Mouse (Mus musculus): ENCODE results near the gene Mroh8.

GRCm38 (mm10) chr2:157320886-157321285 lies 41.5 kb upstream of the Mroh8 start:
- TF ChIP-seq MAFK (IDR thresholded peaks at IDR 0.05; ENCODE audit: insufficient read depth, low read depth, low read length) (no peak), ZC3H11A (IDR thresholded peaks at IDR 0.05; ENCODE audit: borderline replicate concordance, low read depth, low read length) (no peak), HCFC1 (IDR thresholded peaks at IDR 0.05; ENCODE audit: borderline replicate concordance, insufficient read depth, low read length) (no peak), ZNF384 (IDR thresholded peaks at IDR 0.05; ENCODE audit: low read depth, low read length) (no peak), CHD2 (IDR thresholded peaks at IDR 0.05; ENCODE audit: low read depth, low read length) (no peak)

All from ES-E14 (cell line).